Mouse (Mus musculus) cerebellum, adult 2 months (tissue): ENCODE measurements around the gene Gm20481. TPM values are rescaled to one million over a fixed set of nuclear protein-coding genes. Genes with fewer than 3 reads are reported as not detected.
"Not testable (repeated sequence)": the region's sequence is repeated elsewhere in the genome, so short reads cannot be mapped to it uniquely, and the experiment has no call there.

Source experiments
- DNase-seq, 2 experiments: peaks; one replicate each; pipeline ENCODE4 v3.0.0; 2021
- H3K27ac ChIP-seq: fragments of 200-500 bp; 2 replicates; pipeline ENCODE4 v1.5.1; 2012; ENCODE audit warnings: low read length, control low read depth, inconsistent platforms; ENCODE audit not compliant: insufficient read depth
- H3K27me3 ChIP-seq: fragments of 200-500 bp; 2 replicates; pipeline ENCODE4 v1.6.1; 2012; ENCODE audit warnings: inconsistent platforms, mild to moderate bottlenecking, low read length, moderate library complexity; ENCODE audit not compliant: control insufficient read depth, insufficient read depth
- H3K4me1 ChIP-seq: fragments of 200-500 bp; 2 replicates; pipeline ENCODE4 v1.6.1; 2011; ENCODE audit warnings: low read length; ENCODE audit not compliant: control insufficient read depth, insufficient read depth
- H3K4me3 ChIP-seq: fragments of 200-500 bp; replicated peaks from 2 replicates; pipeline ENCODE3; 2011; ENCODE audit warnings: mild to moderate bottlenecking, low read depth, low read length, control low read depth; ENCODE audit not compliant: insufficient read depth
- CTCF ChIP-seq: fragments of 200-500 bp; IDR thresholded peaks from 2 replicates; pipeline ENCODE4 v1.5.1; 2011; ENCODE audit warnings: low read depth, mild to moderate bottlenecking, control low read depth, low read length, moderate library complexity, borderline replicate concordance; ENCODE audit not compliant: insufficient read depth
- POLR2A ChIP-seq: fragments of 200-500 bp; IDR thresholded peaks from 2 replicates; pipeline ENCODE4 v1.6.1; 2011; ENCODE audit warnings: low read length, control low read depth, borderline replicate concordance; ENCODE audit not compliant: insufficient read depth
- WGBS: fragments of 180-500 bp; shearing (Covaris S2); methylation state at CpG from one replicate; pipeline ENCODE4 v1.1.7; 2018; 5-methylcytosine and 5-hydroxymethylcytosine counted together
- polyA plus RNA-seq: library from polyadenylated mRNA; depleted of rRNA; stranded (reverse); fragments of >200 nt; gene quantifications from 2 replicates; pipeline ENCODE4 v1.2.3, GENCODE M21; 2012

The Gm20481 gene
- polyA plus RNA-seq, 1 experiment = not detected

GRCm38 (mm10) chr17:34934031-34934430, 35.7 kb upstream of the Gm20481 start:
- 58% methylated on average over 24 of the region's 24 CpGs for WGBS

DNA sequence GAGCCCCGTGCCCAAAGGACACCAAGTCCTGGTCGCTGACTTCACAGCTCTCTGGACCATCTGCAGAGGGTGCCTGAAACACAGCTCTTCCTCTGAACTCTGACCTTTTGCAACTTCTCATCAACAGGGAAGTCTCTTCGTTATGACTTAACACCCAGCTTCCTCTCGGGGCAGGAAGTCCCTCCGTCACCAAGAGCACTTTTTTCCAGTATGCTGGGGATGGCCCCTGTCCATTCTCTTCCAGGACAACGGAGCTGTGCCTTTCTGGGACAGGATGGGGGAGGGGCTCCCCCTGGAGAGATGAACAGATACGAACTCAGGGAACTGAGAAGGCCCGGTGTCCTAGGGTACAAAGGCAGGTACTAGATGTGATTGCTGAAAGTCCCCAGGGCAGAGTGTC, 34.9 kb upstream of the Gm20481 start:
- no peak for TF ChIP-seq POLR2A
- no peak for TF ChIP-seq CTCF
- no peak for DNase-seq
- Histone ChIP-seq H3K27me3 (no peaks in the 10 kb centered on the region), H3K4me3 (no peak overlapping the region), H3K27ac (no peak overlapping the region), H3K4me1 (no peaks in the 10 kb centered on the region; the same call in 1 of the 2 replicates)
- 50% methylated on average over 8 of the region's 8 CpGs for WGBS

More at GRCm38 (mm10) chr17:34934031-34934430, 35.7 kb upstream of the Gm20481 start:
- H3K27me3 ChIP-seq = no peaks in the 10 kb centered on the region
- no peak for DNase-seq
- no peak overlapping the region for H3K4me3 ChIP-seq
- no peak for TF ChIP-seq POLR2A
- TF ChIP-seq CTCF = no peak
- H3K4me1 ChIP-seq = no peaks in the 10 kb centered on the region; the same call in 1 of the 2 replicates
- no peak overlapping the region for H3K27ac ChIP-seq

DNA sequence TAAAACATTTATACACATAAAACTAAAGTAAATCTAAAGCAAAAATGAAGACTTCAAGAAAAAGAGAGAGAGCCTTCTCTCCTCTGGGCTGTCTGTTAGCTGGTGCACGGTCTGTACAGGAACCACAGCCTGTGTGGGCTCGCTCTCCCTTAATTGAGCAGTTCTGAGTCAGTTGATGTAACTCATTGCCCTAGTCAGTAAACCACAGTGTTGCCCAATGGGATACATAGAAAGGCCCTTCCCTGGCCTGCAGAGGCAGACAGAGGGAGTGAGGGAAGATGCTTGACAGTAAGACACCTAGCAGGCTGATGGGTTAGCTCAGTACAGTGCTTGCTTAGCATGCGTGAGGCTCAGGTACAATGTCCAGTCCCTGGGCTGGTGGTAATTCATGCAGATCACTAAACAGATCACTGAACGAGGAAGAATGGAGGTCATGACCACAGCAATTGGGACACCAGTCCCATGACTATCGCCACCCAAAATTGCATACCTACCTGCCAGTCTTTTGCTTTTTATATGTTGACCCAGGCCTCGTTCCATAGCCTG, 31.7 kb upstream of the Gm20481 start:
- TF ChIP-seq CTCF = no peak
- TF ChIP-seq POLR2A = no peak
- 80% methylated on average over 6 of the region's 6 CpGs for WGBS
- no peaks in the 10 kb centered on the region for H3K4me1 ChIP-seq
- H3K4me3 ChIP-seq = no peak overlapping the region
- DNase-seq = no peak
- H3K27me3 ChIP-seq = no peaks in the 10 kb centered on the region
- H3K27ac ChIP-seq = no peak overlapping the region

DNA sequence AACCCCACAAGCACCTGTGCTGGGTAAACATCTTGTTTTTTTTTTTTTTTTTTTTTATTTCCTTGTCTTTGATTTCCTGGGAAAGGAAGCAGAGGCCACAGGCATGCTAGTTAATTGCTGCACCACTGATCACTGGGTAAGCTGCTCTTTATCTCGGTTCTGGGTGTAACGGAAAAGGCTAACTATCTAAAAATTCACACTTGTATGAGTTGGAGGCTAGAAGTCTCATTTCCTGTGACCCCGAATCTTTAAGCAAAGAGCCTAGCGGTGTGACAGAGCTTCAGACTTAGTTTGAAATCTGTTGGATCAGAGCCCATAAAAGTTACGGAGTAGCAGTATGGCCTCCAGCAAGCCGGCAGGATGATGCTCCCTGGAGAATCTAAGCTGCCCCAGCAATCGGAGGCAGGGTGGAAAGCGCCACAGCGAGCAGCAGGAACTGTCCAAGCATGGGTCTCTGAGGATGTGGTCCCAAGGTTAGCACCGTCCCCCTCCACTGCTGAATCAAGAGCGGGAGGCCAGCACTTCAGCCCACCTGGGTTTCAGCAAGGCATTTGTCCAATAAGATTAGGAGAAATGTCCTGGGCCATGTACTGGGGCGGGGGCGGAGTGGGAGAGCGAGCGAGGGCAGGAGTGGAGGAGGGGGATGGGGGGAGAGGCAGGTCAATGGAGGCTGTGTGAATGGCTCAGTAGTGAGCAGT, 28.2 kb upstream of the Gm20481 start:
- no peaks in the 10 kb centered on the region for H3K27me3 ChIP-seq
- no peaks in the 10 kb centered on the region for H3K4me1 ChIP-seq
- WGBS = 6% methylated on average over 15 of the region's 15 CpGs
- H3K27ac ChIP-seq = no peak overlapping the region
- H3K4me3 ChIP-seq = no peak overlapping the region
- DNase-seq = no peak
- TF ChIP-seq POLR2A = no peak
- no peak for TF ChIP-seq CTCF

GRCm38 (mm10) chr17:34943128-34943815, 26.4 kb upstream of the Gm20481 start:
- no peaks in the 10 kb centered on the region for H3K4me1 ChIP-seq
- TF ChIP-seq CTCF = no peak
- TF ChIP-seq POLR2A = no peak
- DNase-seq = no peak
- H3K27me3 ChIP-seq = no peaks in the 10 kb centered on the region
- no peak overlapping the region for H3K4me3 ChIP-seq
- WGBS = 86% methylated on average over 4 of the region's 4 CpGs
- no peak overlapping the region for H3K27ac ChIP-seq

DNA sequence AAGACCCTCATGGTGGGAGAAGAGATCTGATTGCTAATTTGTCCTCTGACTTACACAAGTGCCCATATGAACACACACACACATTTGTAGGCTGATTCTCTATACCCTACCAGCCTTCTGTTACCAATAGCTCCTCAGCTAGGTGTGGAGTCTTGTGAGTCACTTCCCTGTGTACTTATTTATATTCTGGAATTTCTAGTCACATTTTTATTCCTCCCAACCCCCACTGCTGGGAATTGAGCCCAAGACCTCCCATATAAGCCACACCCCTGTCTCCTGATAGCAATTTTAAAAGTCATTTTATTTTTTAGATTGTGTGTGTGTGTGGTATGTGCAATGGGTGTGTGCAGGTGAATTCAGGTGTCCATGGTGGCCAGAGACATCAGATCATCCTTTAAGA, 25.4 kb upstream of the Gm20481 start:
- Histone ChIP-seq H3K27me3 (no peaks in the 10 kb centered on the region), H3K4me3 (no peak overlapping the region), H3K27ac (no peak overlapping the region), H3K4me1 (no peaks in the 10 kb centered on the region)
- TF ChIP-seq CTCF = no peak
- TF ChIP-seq POLR2A = no peak
- no peak for DNase-seq

DNA sequence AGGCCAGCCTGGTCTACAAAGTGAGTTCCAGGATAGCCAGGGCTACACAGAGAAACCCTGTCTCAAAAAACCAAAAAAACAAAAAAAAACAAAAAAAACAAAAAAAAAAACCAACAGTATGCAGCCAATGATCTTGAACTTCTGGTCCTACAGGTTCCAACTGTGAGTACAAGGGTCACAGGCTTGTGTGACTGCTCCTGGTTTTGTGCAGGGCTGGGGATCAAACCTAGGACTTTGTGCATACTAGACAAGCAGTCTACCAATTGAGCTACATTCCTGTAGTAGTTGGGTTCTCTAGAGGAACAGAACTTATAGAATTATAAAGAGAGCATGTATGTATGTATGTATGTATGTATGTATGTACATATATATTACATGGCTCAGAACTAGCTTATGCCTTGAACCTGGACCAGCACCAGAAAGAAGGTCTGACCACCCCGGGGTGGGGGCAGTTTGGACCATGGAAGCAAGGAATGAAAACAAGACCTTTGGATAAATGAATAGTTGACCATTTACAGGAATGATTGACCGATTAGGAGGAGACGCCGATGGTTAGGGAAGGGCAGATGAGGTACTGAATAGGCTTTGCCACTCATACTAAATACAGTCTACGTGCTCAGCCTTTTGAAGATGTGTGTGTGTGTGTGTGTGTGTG, 23.1 kb upstream of the Gm20481 start:
- no peaks in the 10 kb centered on the region; the same call in none of the 2 replicates for H3K4me1 ChIP-seq
- no peaks in the 10 kb centered on the region for H3K27me3 ChIP-seq
- WGBS = 87% methylated on average over 5 of the region's 5 CpGs
- TF ChIP-seq CTCF (no peak), POLR2A (no peak)
- no peak overlapping the region for H3K27ac ChIP-seq
- DNase-seq = no peak
- no peak overlapping the region for H3K4me3 ChIP-seq

DNA sequence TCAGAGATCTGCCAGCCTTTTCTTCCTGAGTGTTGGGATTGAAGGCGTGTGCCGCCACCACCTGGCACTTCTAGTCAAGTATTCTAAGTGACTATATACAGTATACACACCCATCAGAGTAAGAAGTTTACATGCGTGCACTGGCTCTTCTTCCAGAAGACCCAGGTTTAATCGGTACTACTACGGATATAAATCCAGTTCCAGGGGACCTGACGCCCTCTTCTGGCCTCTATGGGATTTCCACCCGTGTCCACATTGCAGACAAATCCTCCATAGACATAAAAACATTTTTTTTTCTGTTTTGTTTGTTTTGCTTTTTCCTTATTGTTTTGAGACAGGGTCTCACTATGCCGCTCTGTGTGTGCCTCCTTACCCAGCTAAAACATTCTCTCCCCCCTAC, 22.1 kb upstream of the Gm20481 start:
- Histone ChIP-seq H3K27me3 (no peaks in the 10 kb centered on the region), H3K4me3 (no peak overlapping the region), H3K27ac (no peak overlapping the region), H3K4me1 (no peaks in the 10 kb centered on the region; the same call in none of the 2 replicates)
- TF ChIP-seq POLR2A (no peak), CTCF (peak; percentile 36; the same call in 1 of the 2 replicates)
- WGBS = 23% methylated on average over 8 of the region's 8 CpGs
- DNase-seq = no peak

DNA sequence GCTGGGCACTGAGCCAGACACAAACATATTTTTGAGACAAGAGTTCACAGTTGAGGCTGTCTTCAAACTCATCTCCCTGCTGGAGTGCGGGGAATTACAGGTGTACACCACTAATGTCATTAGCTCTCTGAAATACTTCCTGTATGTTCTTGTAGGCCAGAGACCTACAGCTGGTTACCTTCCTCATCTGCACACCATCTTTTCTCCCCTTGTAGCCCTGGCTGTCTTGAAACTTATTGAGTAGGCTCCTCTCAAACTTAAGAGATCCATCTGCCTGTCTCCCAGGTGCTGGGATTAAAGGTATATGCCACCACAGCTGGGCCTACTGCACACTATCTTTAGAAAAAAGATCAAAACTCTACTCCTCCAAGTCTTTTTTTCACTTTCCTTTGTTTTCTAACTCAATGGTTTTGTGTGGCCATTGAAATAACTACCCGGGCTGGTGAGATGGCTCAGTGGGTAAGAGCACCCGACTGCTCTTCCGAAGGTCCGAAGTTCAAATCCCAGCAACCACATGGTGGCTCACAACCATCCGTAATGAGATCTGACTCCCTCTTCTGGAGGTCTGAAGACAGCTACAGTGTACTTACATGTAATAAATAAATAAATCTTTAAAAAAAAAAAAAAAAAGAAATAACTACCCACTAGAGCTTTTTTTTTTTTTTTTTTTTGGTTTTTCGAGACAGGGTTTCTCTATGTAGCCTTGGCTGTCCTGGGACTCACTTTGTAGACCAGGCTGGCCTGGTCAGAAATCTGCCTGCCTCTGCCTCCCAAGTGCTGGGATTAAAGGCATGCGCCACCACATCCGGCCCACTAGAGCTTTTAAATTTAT, 20.8 kb upstream of the Gm20481 start:
- not testable (repeated sequence) for H3K27ac ChIP-seq, H3K4me1 ChIP-seq, H3K27me3 ChIP-seq, H3K4me3 ChIP-seq, DNase-seq
- 57% methylated on average over 9 of the region's 9 CpGs for WGBS
